Mouse (Mus musculus): ENCODE results near the gene Gda. TPM values are rescaled to one million over a fixed set of nuclear protein-coding genes. Genes with fewer than 3 reads are reported as not detected.

Gda gene
- total and polyA plus RNA-seq, 2 experiments from 2014 or later = 9.7 to 50.6 TPM

DNA sequence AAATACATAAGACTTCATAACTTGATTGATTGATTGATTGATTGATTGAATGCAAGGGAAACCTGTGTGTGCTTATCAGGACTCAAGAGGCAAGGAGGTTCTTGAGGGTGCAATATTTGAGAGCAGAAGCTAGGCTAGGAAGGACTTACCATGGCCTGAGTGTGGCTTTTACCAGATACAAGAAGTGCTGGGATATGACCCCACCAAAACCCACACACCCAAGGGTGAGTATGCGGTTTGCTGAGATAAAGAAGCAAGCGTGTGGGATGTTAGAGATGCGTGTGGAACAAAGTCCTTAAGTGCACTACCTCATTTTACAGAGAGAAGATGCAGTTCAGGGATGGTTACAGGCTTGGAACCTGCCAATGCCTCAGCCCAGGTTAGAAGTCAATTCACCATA is 41.0 kb downstream of the Gda start:
- WGBS = 92% methylated on average over 3 of the region's 3 CpGs
- no peak for TF ChIP-seq CTCF (IDR thresholded peaks at IDR 0.05; ENCODE audit: low read depth)
- Histone ChIP-seq H3K9ac (no peak overlapping the region), H3K9me3 (ENCODE audit: low read length) (no peaks in the 10 kb centered on the region), H3K4me2 (ENCODE audit: low read depth) (no peak overlapping the region), H3K27ac (ENCODE audit: low read depth, low read length) (no peak overlapping the region), H3K36me3 (ENCODE audit: insufficient read depth) (no peaks in the 10 kb centered on the region), H3K27me3 (ENCODE audit: insufficient read depth, low read length) (no peaks in the 10 kb centered on the region), H3K4me3 (ENCODE audit: low read depth, low read length) (no peak overlapping the region), H3K4me1 (ENCODE audit: insufficient read depth) (no peaks in the 10 kb centered on the region)
- DNase-seq (no peak), ATAC-seq (no peak)

DNA sequence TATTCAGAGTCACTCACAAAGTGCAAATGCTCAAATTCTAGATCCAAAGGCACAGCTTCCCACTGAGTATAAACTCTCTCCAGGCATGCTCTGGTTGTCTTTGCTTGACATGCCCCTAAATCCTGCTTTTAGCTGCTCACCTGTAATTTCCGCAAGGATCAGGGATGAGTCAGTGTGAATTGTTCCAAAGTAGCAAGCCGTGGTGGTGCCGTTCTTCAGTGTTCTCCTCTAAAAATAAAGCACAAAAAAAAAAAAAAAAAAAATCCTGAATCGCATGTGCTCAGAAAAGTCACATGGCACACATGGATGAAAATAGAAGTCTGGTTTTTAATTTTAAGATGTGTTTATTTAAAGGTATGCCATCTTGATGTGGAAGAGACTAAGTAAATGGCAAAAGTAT is 47.9 kb downstream of the Gda start:
- Histone ChIP-seq H3K4me2 (ENCODE audit: low read depth) (no peak overlapping the region), H3K27me3 (ENCODE audit: insufficient read depth, low read length) (no peaks in the 10 kb centered on the region), H3K4me1 (ENCODE audit: insufficient read depth) (no peaks in the 10 kb centered on the region), H3K4me3 (ENCODE audit: low read depth, low read length) (no peak overlapping the region), H3K9ac (no peak overlapping the region), H3K36me3 (ENCODE audit: insufficient read depth) (no peaks in the 10 kb centered on the region), H3K9me3 (ENCODE audit: low read length) (no peaks in the 10 kb centered on the region), H3K27ac (ENCODE audit: low read depth, low read length) (no peak overlapping the region)
- TF ChIP-seq CTCF (IDR thresholded peaks at IDR 0.05; ENCODE audit: low read depth) = no peak
- WGBS = 76% methylated on average over 4 of the region's 4 CpGs
- DNase-seq (no peak), ATAC-seq (peak; percentile 20; the same call in 1 of the 2 replicates)

DNA sequence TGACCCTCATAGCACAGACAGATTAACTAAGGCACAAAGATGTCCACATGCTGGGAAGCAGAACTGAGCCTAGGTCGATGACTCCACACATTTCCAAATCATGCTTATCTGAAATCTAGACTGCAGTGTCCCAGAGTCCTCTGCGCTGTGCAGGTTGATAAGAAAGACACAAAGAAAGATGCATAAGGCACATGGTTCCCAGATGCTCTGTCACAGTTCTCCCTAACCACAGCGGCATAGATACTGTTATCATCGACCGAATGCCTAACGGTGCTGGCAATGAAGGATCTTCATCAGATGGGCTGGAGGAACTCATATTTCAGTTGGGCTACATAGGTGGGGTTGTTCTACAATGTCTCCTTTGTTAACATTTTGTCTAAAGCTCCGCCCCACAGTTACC is 49.5 kb downstream of the Gda start:
- ATAC-seq = no peak

DNA sequence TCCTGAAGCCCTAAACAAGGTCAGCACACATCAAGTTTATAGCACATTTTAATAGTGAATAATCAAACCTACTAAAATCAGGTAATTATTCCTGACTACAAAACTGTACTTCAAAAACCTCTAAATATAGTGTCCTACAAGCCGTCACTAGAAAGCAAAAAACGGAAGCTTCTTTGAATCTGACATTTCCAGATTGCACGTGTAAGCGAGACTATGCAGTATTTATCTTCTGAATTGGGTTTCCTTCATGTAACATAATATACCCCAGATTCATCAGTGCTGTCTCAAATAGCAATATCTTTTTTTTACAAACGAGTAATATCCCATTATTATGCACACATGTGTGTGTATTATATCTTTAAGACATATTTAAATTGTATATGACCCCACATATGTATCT is 54.8 kb downstream of the Gda start:
- Histone ChIP-seq H3K36me3 (ENCODE audit: insufficient read depth) (no peaks in the 10 kb centered on the region; the same call in 1 of the 2 replicates), H3K27ac (ENCODE audit: low read depth, low read length) (no peak overlapping the region), H3K9ac (no peak overlapping the region), H3K9me3 (ENCODE audit: low read length) (no peaks in the 10 kb centered on the region), H3K27me3 (ENCODE audit: insufficient read depth, low read length) (no peaks in the 10 kb centered on the region), H3K4me2 (ENCODE audit: low read depth) (no peak overlapping the region), H3K4me1 (ENCODE audit: insufficient read depth) (no peaks in the 10 kb centered on the region), H3K4me3 (ENCODE audit: low read depth, low read length) (no peak overlapping the region)
- TF ChIP-seq CTCF (IDR thresholded peaks at IDR 0.05; ENCODE audit: low read depth) = no peak
- no peak for ATAC-seq
- 78% methylated on average over 5 of the region's 5 CpGs for WGBS
- DNase-seq = no peak

More for the DNA sequence above, 49.5 kb downstream of the Gda start:
- H3K9me3 ChIP-seq (ENCODE audit: low read length) = no peaks in the 10 kb centered on the region
- H3K4me3 ChIP-seq (ENCODE audit: low read depth, low read length) = no peak overlapping the region
- 88% methylated on average over 7 of the region's 7 CpGs for WGBS
- no peak overlapping the region for H3K4me2 ChIP-seq (ENCODE audit: low read depth)
- H3K27ac ChIP-seq (ENCODE audit: low read depth, low read length) = no peak overlapping the region
- no peak for DNase-seq
- no peaks in the 10 kb centered on the region for H3K27me3 ChIP-seq (ENCODE audit: insufficient read depth, low read length)
- H3K4me1 ChIP-seq (ENCODE audit: insufficient read depth) = no peaks in the 10 kb centered on the region
- no peak for TF ChIP-seq CTCF (IDR thresholded peaks at IDR 0.05; ENCODE audit: low read depth)
- H3K36me3 ChIP-seq (ENCODE audit: insufficient read depth) = no peaks in the 10 kb centered on the region
- no peak overlapping the region for H3K9ac ChIP-seq

DNA sequence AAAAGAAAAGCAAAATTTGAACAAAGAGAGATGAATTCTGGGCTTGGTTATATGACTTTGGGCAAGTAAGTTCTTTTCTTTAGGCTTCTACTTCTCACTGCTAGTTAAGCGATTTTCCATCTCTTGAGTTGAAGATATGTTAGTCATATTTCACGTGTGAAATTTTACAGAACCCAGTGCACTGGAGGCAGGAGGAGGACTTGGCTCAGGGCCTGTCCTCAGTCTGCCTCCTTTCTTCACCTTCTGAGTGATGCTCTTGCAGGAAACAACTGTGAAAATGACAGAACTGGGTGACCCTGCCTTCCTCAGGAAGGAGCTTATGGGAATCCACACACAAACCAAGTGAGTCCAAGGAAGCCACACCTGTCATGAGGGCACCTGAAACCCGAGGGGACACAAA is 57.9 kb downstream of the Gda start:
- no peak overlapping the region for H3K9ac ChIP-seq
- H3K4me3 ChIP-seq (ENCODE audit: low read depth, low read length) = no peak overlapping the region
- no peak for ATAC-seq
- no peaks in the 10 kb centered on the region for H3K4me1 ChIP-seq (ENCODE audit: insufficient read depth)
- no peak for DNase-seq
- 70% methylated on average over 3 of the region's 3 CpGs for WGBS
- TF ChIP-seq CTCF (IDR thresholded peaks at IDR 0.05; ENCODE audit: low read depth) = no peak
- H3K27me3 ChIP-seq (ENCODE audit: insufficient read depth, low read length) = no peaks in the 10 kb centered on the region
- H3K9me3 ChIP-seq (ENCODE audit: low read length) = no peaks in the 10 kb centered on the region
- H3K4me2 ChIP-seq (ENCODE audit: low read depth) = no peak overlapping the region
- H3K36me3 ChIP-seq (ENCODE audit: insufficient read depth) = no peaks in the 10 kb centered on the region; the same call in 1 of the 2 replicates
- no peak overlapping the region for H3K27ac ChIP-seq (ENCODE audit: low read depth, low read length)

DNA sequence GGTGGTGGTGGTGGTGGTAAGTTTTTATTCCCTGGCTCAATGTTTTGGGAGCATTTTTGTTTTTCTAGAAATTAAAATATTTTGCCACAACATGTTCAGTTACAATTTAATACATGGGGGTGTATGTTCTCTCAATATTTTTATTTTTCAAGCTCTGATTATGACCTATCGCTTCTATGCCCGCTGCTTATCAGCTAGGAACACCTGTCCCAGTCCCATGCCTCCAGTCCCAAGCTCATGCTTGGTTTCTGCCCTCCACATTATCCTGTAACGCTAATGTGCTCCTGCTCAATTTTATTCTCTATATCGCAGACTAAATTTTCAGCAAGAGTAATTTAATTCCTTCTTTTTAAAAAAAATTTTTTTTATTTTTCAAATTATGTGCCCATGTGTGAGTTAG is 64.1 kb downstream of the Gda start:
- Histone ChIP-seq H3K4me2 (ENCODE audit: low read depth) (no peak overlapping the region), H3K27me3 (ENCODE audit: insufficient read depth, low read length) (no peaks in the 10 kb centered on the region), H3K4me1 (ENCODE audit: insufficient read depth) (no peaks in the 10 kb centered on the region), H3K36me3 (ENCODE audit: insufficient read depth) (no peaks in the 10 kb centered on the region), H3K4me3 (ENCODE audit: low read depth, low read length) (no peak overlapping the region), H3K9ac (no peak overlapping the region), H3K27ac (ENCODE audit: low read depth, low read length) (no peak overlapping the region), H3K9me3 (ENCODE audit: low read length) (no peaks in the 10 kb centered on the region)
- no peak for DNase-seq
- no peak for TF ChIP-seq CTCF (IDR thresholded peaks at IDR 0.05; ENCODE audit: low read depth)
- no peak for ATAC-seq
- WGBS = 92% methylated on average over 4 of the region's 4 CpGs

DNA sequence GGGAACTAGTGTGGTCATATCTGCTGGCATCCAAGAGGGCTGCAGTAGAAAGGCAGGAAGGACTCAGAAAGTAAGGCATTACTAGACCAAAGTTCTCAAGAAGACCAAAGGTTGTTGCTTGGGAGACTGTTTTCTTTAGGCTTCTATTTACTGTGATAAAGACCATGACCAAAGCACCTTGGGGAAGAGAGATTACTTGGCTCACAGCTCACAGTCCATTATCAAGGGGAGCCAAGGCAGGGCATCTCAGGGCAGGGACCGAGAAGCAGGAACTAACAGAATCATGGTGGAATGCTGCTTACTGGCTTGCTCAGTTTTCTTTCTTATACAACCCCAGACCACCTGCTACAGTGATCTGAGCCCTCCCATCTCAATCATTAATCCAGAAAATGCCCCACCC is 65.9 kb downstream of the Gda start:
- no peak overlapping the region for H3K4me3 ChIP-seq (ENCODE audit: low read depth, low read length)
- H3K4me1 ChIP-seq (ENCODE audit: insufficient read depth) = no peaks in the 10 kb centered on the region
- H3K36me3 ChIP-seq (ENCODE audit: insufficient read depth) = no peaks in the 10 kb centered on the region
- no peaks in the 10 kb centered on the region for H3K27me3 ChIP-seq (ENCODE audit: insufficient read depth, low read length)
- no peak overlapping the region for H3K27ac ChIP-seq (ENCODE audit: low read depth, low read length)
- H3K9me3 ChIP-seq (ENCODE audit: low read length) = no peaks in the 10 kb centered on the region
- no peak overlapping the region for H3K4me2 ChIP-seq (ENCODE audit: low read depth)
- ATAC-seq (no peak), DNase-seq (no peak)
- TF ChIP-seq CTCF (IDR thresholded peaks at IDR 0.05; ENCODE audit: low read depth) = no peak
- WGBS = 86% methylated on average over 1 of the region's 1 CpGs
- H3K9ac ChIP-seq = no peak overlapping the region

DNA sequence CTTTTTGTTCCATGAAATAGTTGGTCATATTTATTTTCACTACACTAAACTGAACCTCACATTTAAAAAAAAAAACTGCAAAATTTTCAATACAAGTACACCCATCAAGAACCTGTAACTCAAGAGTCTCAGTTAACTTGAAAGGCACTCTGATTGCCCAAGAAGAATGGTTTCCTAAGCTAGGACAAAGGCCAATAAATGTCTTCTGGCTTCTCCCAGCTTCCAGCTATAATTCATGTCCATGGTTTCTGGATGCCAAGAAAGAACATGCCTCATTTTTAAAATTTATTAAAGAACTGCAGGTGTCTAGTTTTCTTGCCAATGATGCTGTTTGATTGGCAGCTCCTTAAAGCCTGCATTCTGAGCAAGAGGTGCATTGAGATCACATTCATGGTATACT is 75.3 kb downstream of the Gda start:
- TF ChIP-seq CTCF (IDR thresholded peaks at IDR 0.05; ENCODE audit: low read depth) = no peak
- H3K4me2 ChIP-seq (ENCODE audit: low read depth) = no peak overlapping the region

More for the DNA sequence above, 75.3 kb downstream of the Gda start:
- Histone ChIP-seq H3K27ac (ENCODE audit: low read depth, low read length) (no peak overlapping the region), H3K9ac (no peak overlapping the region), H3K9me3 (ENCODE audit: low read length) (no peaks in the 10 kb centered on the region), H3K4me1 (ENCODE audit: insufficient read depth) (no peaks in the 10 kb centered on the region), H3K27me3 (ENCODE audit: insufficient read depth, low read length) (no peaks in the 10 kb centered on the region), H3K4me3 (ENCODE audit: low read depth, low read length) (no peak overlapping the region), H3K36me3 (ENCODE audit: insufficient read depth) (no peaks in the 10 kb centered on the region)
- DNase-seq (no peak), ATAC-seq (no peak)

All from forebrain, postnatal 0 days (tissue).